Mouse (Mus musculus) lung, postnatal 10 days (tissue): Measurements from ENCODE around the gene Hist2h2bb.

Source experiments
- DNase-seq: peaks from one replicate; pipeline ENCODE4 v3.0.0; 2021

Gene Hist2h2bb

GRCm38 (mm10) chr3:96302076-96302475 is 32.5 kb downstream of the Hist2h2bb start:
- no peak for DNase-seq

- DNase-seq, result no peak
Observed at GRCm38 (mm10) chr3:96306506-96306905, 37.0 kb downstream of the Hist2h2bb start.

- DNase-seq, result no peak
Observed at GRCm38 (mm10) chr3:96309441-96309840, 39.9 kb downstream of the Hist2h2bb start.

- DNase-seq, result no peak
Observed at GRCm38 (mm10) chr3:96312341-96313098, 43.0 kb downstream of the Hist2h2bb start.
